Comparison of ENCODE assay signal across 8 mouse cellular contexts in genomic region chr11:69087597-69087996, GRCm38 (mm10). TPM values are rescaled to one million over a fixed set of nuclear protein-coding genes. Genes with fewer than 3 reads are reported as not detected.
A peak's percentile ranks its signal among the peaks of the same experiment; 100 is the strongest.
DNase-seq lines count a peak whose midpoint lies in the region; ATAC-seq and TF ChIP-seq lines count a peak whose summit lies in the region.

No protein-coding gene starts in this region.

- H3K27me3 ChIP-seq in hindbrain, embryonic 15.5 days: no peaks in the 10 kb centered on the region
- no peaks in the 10 kb centered on the region for H3K27me3 ChIP-seq in midbrain, postnatal 0 days (ENCODE audit: insufficient read depth, low read length)

- peaks cover 11% of the 10 kb centered on the region; the same call in 1 of the 2 replicates for H3K4me1 ChIP-seq in brown adipose tissue, adult 24 weeks (ENCODE audit: control insufficient read depth, insufficient read depth, insufficient read length, low read length)
- peaks cover 30% of the 10 kb centered on the region for H3K4me1 ChIP-seq in hindbrain, embryonic 15.5 days (replicated peaks)
- H3K4me1 ChIP-seq in midbrain, postnatal 0 days (ENCODE audit: insufficient read depth, low read length): peaks cover 16% of the 10 kb centered on the region; the same call in 1 of the 2 replicates

- no peaks in the 10 kb centered on the region for H3K9me3 ChIP-seq in hindbrain, embryonic 15.5 days
- no peaks in the 10 kb centered on the region for H3K9me3 ChIP-seq in midbrain, postnatal 0 days (ENCODE audit: low read length)

- no peak for ATAC-seq in hindbrain, embryonic 15.5 days (ENCODE audit: low FRiP score, low read depth)
- no peak for ATAC-seq in midbrain, postnatal 0 days (ENCODE audit: low FRiP score)

- H3K36me3 ChIP-seq in hindbrain, embryonic 15.5 days: peaks cover 6% of the 10 kb centered on the region
- H3K36me3 ChIP-seq in midbrain, postnatal 0 days (ENCODE audit: insufficient read depth, low read length): peaks cover 13% of the 10 kb centered on the region; the same call in 1 of the 2 replicates

- 53% methylated on average over 2 of the region's 2 CpGs for WGBS in hindbrain, embryonic 15.5 days
- WGBS in midbrain, postnatal 0 days: 67% methylated on average over 2 of the region's 2 CpGs

- H3K27ac ChIP-seq in brown adipose tissue, adult 24 weeks (replicated peaks; ENCODE audit: low read depth, low read length): peak overlapping the region; percentile 65; the same call in 1 of the 2 replicates
- peak overlapping the region; percentile 89; the same call in 1 of the 2 replicates for H3K27ac ChIP-seq in hindbrain, embryonic 15.5 days (replicated peaks)
- H3K27ac ChIP-seq in midbrain, postnatal 0 days (ENCODE audit: low read depth, low read length): peak overlapping the region; percentile 99

- DNase-seq in kidney, adult 11 months: peak; percentile 10
- no peak for DNase-seq in kidney, postnatal 36 days
- no peak for DNase-seq in midbrain, postnatal 0 days (ENCODE audit: low spot score)
- DNase-seq in thymus, postnatal 4 days: no peak
- no peak for DNase-seq in T-cell, adult 2 months (ENCODE audit: low spot score)
- DNase-seq in layer of hippocampus, postnatal 36 days: no peak

- H3K4me3 ChIP-seq in brown adipose tissue, adult 24 weeks (ENCODE audit: insufficient read depth, low read depth, low read length): no peak overlapping the region; the same call in 1 of the 2 replicates
- no peak overlapping the region; the same call in 1 of the 2 replicates for H3K4me3 ChIP-seq in hindbrain, embryonic 15.5 days
- H3K4me3 ChIP-seq in midbrain, postnatal 0 days (ENCODE audit: low read depth, low read length): no peak overlapping the region

- peak overlapping the region; percentile 98 for H3K4me2 ChIP-seq in hindbrain, embryonic 15.5 days
- H3K4me2 ChIP-seq in midbrain, postnatal 0 days (ENCODE audit: low read depth, low read length, poor library complexity, severe bottlenecking): peak overlapping the region; percentile 97

- H3K9ac ChIP-seq in hindbrain, embryonic 15.5 days: no peak overlapping the region
- H3K9ac ChIP-seq in midbrain, postnatal 0 days (replicated peaks; ENCODE audit: low read length, poor library complexity, severe bottlenecking): no peak overlapping the region; the same call in 1 of the 2 replicates

- TF ChIP-seq CTCF in midbrain, postnatal 0 days (IDR thresholded peaks at IDR 0.05): no peak

RNA-seq across cellular contexts. Expression of gene Vamp2, which starts 0.7 kb away (rescaled TPM):
- 42.0 and 54.9 TPM in 2 replicates for polyA plus RNA-seq in brown adipose tissue, adult 24 weeks (2012; ENCODE audit: insufficient read depth, insufficient read length, missing spikeins)
- 317 and 437 TPM in 2 replicates for polyA plus RNA-seq in hindbrain, embryonic 15.5 days (2015; fragmentation: Nextera tagmentation; extraction: Ambion mirVana)
- 144 and 157 TPM in 2 replicates for total RNA-seq in midbrain, postnatal 0 days (2014; rRNA removed)
- 591 and 600 TPM in 2 replicates for polyA plus RNA-seq in midbrain, postnatal 0 days (2015; fragmentation: Nextera tagmentation; extraction: Ambion mirVana)
- 100 to 1,000 TPM; 962 to 984 TPM for total RNA-seq in layer of hippocampus, postnatal 36 days (2021)

RNA-seq across cellular contexts. Expression of gene Per1, which starts 7.4 kb away (rescaled TPM):
- 7.9 and 15.6 TPM in 2 replicates for polyA plus RNA-seq in brown adipose tissue, adult 24 weeks (2012; ENCODE audit: insufficient read depth, insufficient read length, missing spikeins)
- 10.0 and 10.1 TPM in 2 replicates for polyA plus RNA-seq in hindbrain, embryonic 15.5 days (2015; fragmentation: Nextera tagmentation; extraction: Ambion mirVana)
- 28.5 and 47.1 TPM in 2 replicates for total RNA-seq in midbrain, postnatal 0 days (2014; rRNA removed)
- polyA plus RNA-seq in midbrain, postnatal 0 days (2015; fragmentation: Nextera tagmentation; extraction: Ambion mirVana): 11.8 and 15.4 TPM in 2 replicates
- 10 to 100 TPM; 78.2 to 92.8 TPM for total RNA-seq in layer of hippocampus, postnatal 36 days (2021)

RNA-seq across cellular contexts. Expression of gene Tmem107, which starts 17.0 kb away (rescaled TPM):
- polyA plus RNA-seq in brown adipose tissue, adult 24 weeks (2012; ENCODE audit: insufficient read depth, insufficient read length, missing spikeins): 2.5 and 4.6 TPM in 2 replicates
- polyA plus RNA-seq in hindbrain, embryonic 15.5 days (2015; fragmentation: Nextera tagmentation; extraction: Ambion mirVana): 36.6 and 41.7 TPM in 2 replicates
- total RNA-seq in midbrain, postnatal 0 days (2014; rRNA removed): 42.4 and 61.8 TPM in 2 replicates
- 23.8 and 27.8 TPM in 2 replicates for polyA plus RNA-seq in midbrain, postnatal 0 days (2015; fragmentation: Nextera tagmentation; extraction: Ambion mirVana)
- 10 to 100 TPM; 20.8 to 24.0 TPM for total RNA-seq in layer of hippocampus, postnatal 36 days (2021)

RNA-seq across cellular contexts. Expression of gene Borcs6, which starts 28.1 kb away (rescaled TPM):
- polyA plus RNA-seq in brown adipose tissue, adult 24 weeks (2012; ENCODE audit: insufficient read depth, insufficient read length, missing spikeins): 8.1 and 8.3 TPM in 2 replicates
- 22.1 and 23.1 TPM in 2 replicates for polyA plus RNA-seq in hindbrain, embryonic 15.5 days (2015; fragmentation: Nextera tagmentation; extraction: Ambion mirVana)
- total RNA-seq in midbrain, postnatal 0 days (2014; rRNA removed): 33.3 and 39.0 TPM in 2 replicates
- polyA plus RNA-seq in midbrain, postnatal 0 days (2015; fragmentation: Nextera tagmentation; extraction: Ambion mirVana): 21.1 and 21.3 TPM in 2 replicates
- 10 to 100 TPM; 27.8 to 30.4 TPM for total RNA-seq in layer of hippocampus, postnatal 36 days (2021)

RNA-seq across cellular contexts. Expression of gene Hes7, which starts 32.6 kb away (rescaled TPM):
- polyA plus RNA-seq in brown adipose tissue, adult 24 weeks (2012; ENCODE audit: insufficient read depth, insufficient read length, missing spikeins): not detected in 2 replicates
- 0.87 and 0.98 TPM in 2 replicates for polyA plus RNA-seq in hindbrain, embryonic 15.5 days (2015; fragmentation: Nextera tagmentation; extraction: Ambion mirVana)
- total RNA-seq in midbrain, postnatal 0 days (2014; rRNA removed): 1.2 and 2.1 TPM in 2 replicates
- polyA plus RNA-seq in midbrain, postnatal 0 days (2015; fragmentation: Nextera tagmentation; extraction: Ambion mirVana): 1.7 and 2.0 TPM in 2 replicates
- 1 to 10 TPM in 1 of 2 experiments, under 1 TPM in 1; 0.68 to 1.1 TPM for total RNA-seq in layer of hippocampus, postnatal 36 days (2021)
